Mouse (Mus musculus): ENCODE measurements around the gene Plcd1. TPM values are rescaled to one million over a fixed set of nuclear protein-coding genes. Genes with fewer than 3 reads are reported as not detected.

Plcd1 gene
- polyA plus RNA-seq, 1 experiment: 8.8 TPM

DNA sequence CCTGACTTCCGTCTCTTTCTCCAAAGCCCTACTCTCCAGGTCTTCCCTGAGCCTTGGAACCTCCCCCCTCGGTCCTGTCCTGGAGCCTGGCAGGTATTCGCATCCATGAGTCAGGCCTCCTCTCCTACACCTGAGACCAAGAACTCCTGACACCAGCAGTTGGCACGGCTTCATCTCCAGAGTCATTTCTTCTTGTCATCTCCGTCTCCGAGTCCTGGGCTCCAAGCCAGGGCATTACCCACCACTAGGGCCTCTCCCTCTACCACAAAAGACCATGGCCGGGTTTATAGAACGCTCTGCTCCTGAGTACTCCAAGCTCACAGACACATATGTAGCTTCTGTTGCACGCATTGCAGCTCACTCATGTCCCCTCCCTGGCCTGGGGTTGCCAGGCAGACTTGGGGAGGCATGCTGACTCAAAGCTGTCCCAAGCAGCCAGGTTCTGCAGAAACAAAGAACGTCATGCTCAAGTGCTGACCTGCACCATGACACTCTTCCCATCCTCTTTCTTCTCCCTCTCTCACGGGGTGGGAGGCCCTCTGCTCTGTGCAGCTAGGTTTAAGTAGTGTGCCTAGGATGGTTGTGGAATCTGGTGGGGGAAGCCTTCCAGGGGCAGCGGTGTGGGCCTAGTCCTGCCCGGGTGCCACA is 1.3 kb upstream of the Plcd1 start:
- Histone ChIP-seq H3K79me3 (ENCODE audit: low read depth) (no peaks in the 10 kb centered on the region), H3K4me3 (ENCODE audit: insufficient read depth, poor library complexity, severe bottlenecking) (no peak overlapping the region), H3ac (ENCODE audit: control insufficient read depth, insufficient read length, low read depth) (no peak overlapping the region), H3K27me3 (ENCODE audit: control insufficient read depth, insufficient read depth, insufficient read length) (no peaks in the 10 kb centered on the region), H3K36me3 (ENCODE audit: control insufficient read depth, insufficient read depth) (no peaks in the 10 kb centered on the region), H3K79me2 (ENCODE audit: control insufficient read depth, insufficient read depth) (no peaks in the 10 kb centered on the region)
- no peak for TF ChIP-seq FOSL1 (IDR thresholded peaks at IDR 0.05; ENCODE audit: insufficient read depth, low read length, poor library complexity, severe bottlenecking)
- no peak for TF ChIP-seq CTCF (IDR thresholded peaks at IDR 0.05; ENCODE audit: control insufficient read depth, insufficient read depth, insufficient read length)
- TF ChIP-seq CEBPB (IDR thresholded peaks at IDR 0.05; ENCODE audit: low read depth): no peak
- TF ChIP-seq MYOD1 (IDR thresholded peaks at IDR 0.05; ENCODE audit: control insufficient read depth, insufficient read length, low read depth): no peak
- no peak for TF ChIP-seq MYOG (IDR thresholded peaks at IDR 0.05; ENCODE audit: control insufficient read depth, extremely low read depth, insufficient read length)
- TF ChIP-seq MAX (IDR thresholded peaks at IDR 0.05): no peak
- TF ChIP-seq USF1 (IDR thresholded peaks at IDR 0.05; ENCODE audit: low read depth): no peak

DNA sequence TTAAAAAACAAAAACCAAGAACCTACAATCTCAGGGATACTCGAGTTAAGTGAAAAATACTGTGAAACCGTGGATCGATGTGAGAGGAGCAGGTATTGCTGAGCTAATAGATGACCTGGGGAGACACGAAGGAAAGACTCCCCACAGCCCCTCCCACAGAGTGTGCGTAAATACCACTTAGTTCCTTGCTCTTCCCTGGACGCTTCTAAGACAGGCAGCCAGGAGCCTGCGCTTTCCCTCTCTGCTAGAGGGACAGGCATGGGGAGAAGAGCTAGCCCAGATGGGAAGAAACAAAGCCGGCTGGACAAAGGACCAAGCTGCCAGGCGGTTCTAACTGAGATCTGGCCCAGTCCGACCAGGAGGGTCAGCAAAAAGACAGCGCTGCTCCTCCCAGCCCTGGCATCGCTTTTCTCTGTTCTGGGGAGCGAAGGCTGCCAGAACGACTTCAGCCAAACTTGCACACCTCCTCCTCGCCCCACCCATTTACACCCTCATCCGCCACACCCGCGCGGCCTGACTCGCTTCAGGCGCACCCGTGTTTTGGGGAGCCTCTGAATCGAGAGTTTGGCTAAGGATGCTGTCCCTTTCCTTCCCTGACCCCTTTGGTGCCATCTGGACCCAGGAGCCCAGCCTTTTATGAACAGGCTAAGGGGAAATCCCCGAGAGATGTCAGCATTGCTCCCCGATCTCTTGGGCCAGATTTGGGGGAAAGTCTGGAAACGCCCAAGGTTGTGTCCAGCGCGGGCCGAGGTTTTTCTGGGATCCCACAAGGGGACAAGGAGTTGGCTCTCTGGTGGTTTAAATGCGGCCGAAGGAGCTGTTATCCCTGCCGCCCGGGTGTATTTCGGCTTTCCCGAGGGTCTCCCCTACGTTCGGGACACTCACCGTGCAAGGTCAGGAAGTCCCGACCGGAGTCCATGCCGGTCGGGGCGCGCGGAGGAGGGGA is 556 bp downstream of the Plcd1 start:
- Histone ChIP-seq H3K79me2 (ENCODE audit: control insufficient read depth, insufficient read depth) (no peaks in the 10 kb centered on the region), H3K27me3 (ENCODE audit: control insufficient read depth, insufficient read depth, insufficient read length) (no peaks in the 10 kb centered on the region), H3ac (ENCODE audit: control insufficient read depth, insufficient read length, low read depth) (peak overlapping the region; percentile 55), H3K4me3 (ENCODE audit: insufficient read depth, poor library complexity, severe bottlenecking) (peak overlapping the region; percentile 29), H3K36me3 (ENCODE audit: control insufficient read depth, insufficient read depth) (no peaks in the 10 kb centered on the region), H3K79me3 (ENCODE audit: low read depth) (no peaks in the 10 kb centered on the region)
- TF ChIP-seq MYOG (IDR thresholded peaks at IDR 0.05; ENCODE audit: control insufficient read depth, extremely low read depth, insufficient read length): no peak
- no peak for TF ChIP-seq CEBPB (IDR thresholded peaks at IDR 0.05; ENCODE audit: low read depth)
- TF ChIP-seq MAX (IDR thresholded peaks at IDR 0.05): no peak
- no peak for TF ChIP-seq USF1 (IDR thresholded peaks at IDR 0.05; ENCODE audit: low read depth)
- no peak for TF ChIP-seq MYOD1 (IDR thresholded peaks at IDR 0.05; ENCODE audit: control insufficient read depth, insufficient read length, low read depth)
- TF ChIP-seq CTCF (IDR thresholded peaks at IDR 0.05; ENCODE audit: control insufficient read depth, insufficient read depth, insufficient read length): no peak
- TF ChIP-seq FOSL1 (IDR thresholded peaks at IDR 0.05; ENCODE audit: insufficient read depth, low read length, poor library complexity, severe bottlenecking): no peak

DNA sequence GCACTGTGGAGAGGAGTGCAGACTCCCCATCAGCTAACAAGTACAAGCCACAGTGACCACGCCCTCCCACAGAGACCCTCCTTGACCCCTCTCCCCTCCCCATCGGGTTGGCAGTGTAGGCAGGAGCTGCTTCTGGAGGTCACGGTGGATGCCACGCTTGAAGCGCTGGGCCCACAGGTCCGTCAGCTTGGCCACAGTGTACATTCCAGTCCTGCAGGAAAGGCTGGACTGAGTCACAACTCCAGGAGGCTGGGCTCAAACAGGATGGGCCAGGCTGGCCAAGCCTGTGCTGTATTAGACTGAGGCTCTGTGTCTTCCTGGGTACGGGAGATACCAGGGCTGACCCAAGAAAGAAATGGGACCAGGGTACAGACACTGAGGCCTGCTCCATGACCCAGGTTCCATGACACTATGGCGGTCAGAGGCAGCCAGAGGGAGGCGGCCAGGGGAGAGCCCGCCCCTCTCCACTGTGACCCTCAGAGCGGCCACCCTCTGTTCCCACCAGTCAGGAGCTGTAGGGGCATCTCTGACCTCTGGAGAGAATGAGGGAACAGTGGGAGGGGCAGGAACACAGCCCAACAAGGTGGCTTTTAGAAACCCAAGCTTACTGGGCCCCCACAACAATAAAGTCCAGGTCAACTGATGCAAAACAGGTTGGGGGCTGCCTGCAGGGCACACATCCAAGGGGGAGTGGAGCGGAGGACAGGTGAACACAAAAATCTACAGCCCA is 1.6 kb downstream of the Plcd1 start:
- no peaks in the 10 kb centered on the region for H3K79me2 ChIP-seq (ENCODE audit: control insufficient read depth, insufficient read depth)
- H3K79me3 ChIP-seq (ENCODE audit: low read depth): no peaks in the 10 kb centered on the region
- H3ac ChIP-seq (ENCODE audit: control insufficient read depth, insufficient read length, low read depth): no peak overlapping the region
- no peak overlapping the region for H3K4me3 ChIP-seq (ENCODE audit: insufficient read depth, poor library complexity, severe bottlenecking)
- no peak for TF ChIP-seq MYOG (IDR thresholded peaks at IDR 0.05; ENCODE audit: control insufficient read depth, extremely low read depth, insufficient read length)
- no peak for TF ChIP-seq MAX (IDR thresholded peaks at IDR 0.05)
- H3K27me3 ChIP-seq (ENCODE audit: control insufficient read depth, insufficient read depth, insufficient read length): no peaks in the 10 kb centered on the region
- H3K36me3 ChIP-seq (ENCODE audit: control insufficient read depth, insufficient read depth): no peaks in the 10 kb centered on the region

DNA sequence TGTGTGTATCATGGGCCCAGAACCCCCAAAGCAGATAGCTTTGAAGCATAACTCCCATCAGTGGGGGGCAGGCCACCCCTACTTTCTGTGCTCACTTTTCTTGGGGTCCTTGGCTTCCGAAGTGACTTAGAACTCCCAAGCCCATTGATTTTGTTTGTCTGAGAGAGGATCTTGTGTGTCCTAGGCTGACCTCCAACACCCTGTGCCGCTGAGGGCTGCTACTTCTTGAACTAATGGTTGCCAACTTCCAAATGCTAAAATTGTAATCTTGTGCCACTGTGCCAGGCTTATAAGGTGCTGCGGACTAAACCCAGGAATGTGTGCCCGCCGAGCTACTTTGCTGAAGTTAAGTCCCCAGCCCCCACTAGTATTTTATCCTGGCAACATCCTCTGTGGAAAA is 2.8 kb downstream of the Plcd1 start:
- no peak overlapping the region for H3K4me3 ChIP-seq (ENCODE audit: insufficient read depth, poor library complexity, severe bottlenecking)
- TF ChIP-seq CEBPB (IDR thresholded peaks at IDR 0.05; ENCODE audit: low read depth) (no peak), CTCF (IDR thresholded peaks at IDR 0.05; ENCODE audit: control insufficient read depth, insufficient read depth, insufficient read length) (no peak), USF1 (IDR thresholded peaks at IDR 0.05; ENCODE audit: low read depth) (no peak), FOSL1 (IDR thresholded peaks at IDR 0.05; ENCODE audit: insufficient read depth, low read length, poor library complexity, severe bottlenecking) (no peak), MYOG (IDR thresholded peaks at IDR 0.05; ENCODE audit: control insufficient read depth, extremely low read depth, insufficient read length) (no peak)
- no peaks in the 10 kb centered on the region for H3K36me3 ChIP-seq (ENCODE audit: control insufficient read depth, insufficient read depth)
- H3K79me2 ChIP-seq (ENCODE audit: control insufficient read depth, insufficient read depth): no peaks in the 10 kb centered on the region
- H3ac ChIP-seq (ENCODE audit: control insufficient read depth, insufficient read length, low read depth): no peak overlapping the region
- H3K27me3 ChIP-seq (ENCODE audit: control insufficient read depth, insufficient read depth, insufficient read length): no peaks in the 10 kb centered on the region
- no peaks in the 10 kb centered on the region for H3K79me3 ChIP-seq (ENCODE audit: low read depth)

DNA sequence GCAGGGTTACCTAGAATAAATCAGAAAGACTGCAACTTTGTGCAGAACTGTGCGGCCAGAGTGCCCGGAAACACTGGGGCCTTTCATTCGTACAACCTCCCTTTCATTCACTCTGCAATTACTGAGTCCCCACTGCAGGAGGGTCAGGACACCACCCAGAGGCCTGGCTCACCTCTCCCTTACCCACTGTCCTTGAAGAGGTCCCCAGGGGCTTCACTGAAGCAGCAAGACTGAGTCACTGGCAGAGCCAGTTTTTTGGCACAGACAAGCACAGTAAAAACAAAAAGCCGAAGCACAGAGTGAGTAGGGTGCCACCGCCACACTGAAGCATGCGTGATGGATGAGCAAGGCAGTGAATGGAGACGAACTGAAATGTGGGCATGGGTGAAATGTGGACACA is 3.9 kb downstream of the Plcd1 start:
- Histone ChIP-seq H3K79me3 (ENCODE audit: low read depth) (no peaks in the 10 kb centered on the region), H3ac (ENCODE audit: control insufficient read depth, insufficient read length, low read depth) (no peak overlapping the region), H3K36me3 (ENCODE audit: control insufficient read depth, insufficient read depth) (no peaks in the 10 kb centered on the region), H3K4me3 (ENCODE audit: insufficient read depth, poor library complexity, severe bottlenecking) (no peak overlapping the region), H3K79me2 (ENCODE audit: control insufficient read depth, insufficient read depth) (no peaks in the 10 kb centered on the region), H3K27me3 (ENCODE audit: control insufficient read depth, insufficient read depth, insufficient read length) (no peaks in the 10 kb centered on the region)
- no peak for TF ChIP-seq MAX (IDR thresholded peaks at IDR 0.05)
- no peak for TF ChIP-seq MYOD1 (IDR thresholded peaks at IDR 0.05; ENCODE audit: control insufficient read depth, insufficient read length, low read depth)
- TF ChIP-seq MYOG (IDR thresholded peaks at IDR 0.05; ENCODE audit: control insufficient read depth, extremely low read depth, insufficient read length): no peak
- TF ChIP-seq FOSL1 (IDR thresholded peaks at IDR 0.05; ENCODE audit: insufficient read depth, low read length, poor library complexity, severe bottlenecking): no peak
- no peak for TF ChIP-seq CEBPB (IDR thresholded peaks at IDR 0.05; ENCODE audit: low read depth)
- TF ChIP-seq USF1 (IDR thresholded peaks at IDR 0.05; ENCODE audit: low read depth): no peak
- TF ChIP-seq CTCF (IDR thresholded peaks at IDR 0.05; ENCODE audit: control insufficient read depth, insufficient read depth, insufficient read length): no peak

All from C2C12 (cell line).